Mouse (Mus musculus): ENCODE measurements around the gene Sephs2.
"Not testable (repeated sequence)": the region's sequence is repeated elsewhere in the genome, so short reads cannot be mapped to it uniquely, and the experiment has no call there.

The Sephs2 gene

GRCm38 (mm10) chr7:127270666-127271065 lies 3.2 kb downstream of the Sephs2 start:
- DNase-seq, result no peak

GRCm38 (mm10) chr7:127270256-127270655 lies 3.6 kb downstream of the Sephs2 start:
- no peak for DNase-seq

GRCm38 (mm10) chr7:127263526-127263925 lies 10.3 kb downstream of the Sephs2 start:
- no peak for DNase-seq

GRCm38 (mm10) chr7:127262218-127262961 lies 11.5 kb downstream of the Sephs2 start:
- DNase-seq, result peak; percentile 53

- peak; percentile 99 for DNase-seq
Observed at GRCm38 (mm10) chr7:127260309-127261111, 13.3 kb downstream of the Sephs2 start, which contains the start of gene Dctpp1. Dctpp1 (minus strand) TSS chr7:127260709.

- DNase-seq, result no peak
Observed at GRCm38 (mm10) chr7:127259186-127259905, 14.5 kb downstream of the Sephs2 start.

- DNase-seq, result no peak
Observed at GRCm38 (mm10) chr7:127256518-127256917, 17.3 kb downstream of the Sephs2 start.

GRCm38 (mm10) chr7:127255965-127256364 lies 17.9 kb downstream of the Sephs2 start:
- DNase-seq, result no peak

- DNase-seq, result no peak
Observed at GRCm38 (mm10) chr7:127255008-127255407, 18.8 kb downstream of the Sephs2 start.

GRCm38 (mm10) chr7:127253821-127254769 lies 19.8 kb downstream of the Sephs2 start:
- peak; percentile 96 for DNase-seq

GRCm38 (mm10) chr7:127253341-127253740 lies 20.5 kb downstream of the Sephs2 start:
- no peak for DNase-seq

- peak; percentile 36 for DNase-seq
Observed at GRCm38 (mm10) chr7:127252414-127252813, 21.4 kb downstream of the Sephs2 start.

GRCm38 (mm10) chr7:127250511-127250910 lies 23.3 kb downstream of the Sephs2 start:
- DNase-seq, result not testable (repeated sequence)

- DNase-seq, result peak; percentile 62
Observed at GRCm38 (mm10) chr7:127244658-127245510, 29.0 kb downstream of the Sephs2 start.

GRCm38 (mm10) chr7:127243870-127244657 lies 29.8 kb downstream of the Sephs2 start, which contains the start of gene Zfp771:
Zfp771 (plus strand) TSS chr7:127244274.
- DNase-seq, result peak; percentile 98

GRCm38 (mm10) chr7:127243361-127243867 lies 30.4 kb downstream of the Sephs2 start:
- DNase-seq, result no peak

GRCm38 (mm10) chr7:127234777-127235176 lies 39.1 kb downstream of the Sephs2 start:
- DNase-seq, result no peak

GRCm38 (mm10) chr7:127233765-127234164 lies 40.1 kb downstream of the Sephs2 start:
- no peak for DNase-seq

GRCm38 (mm10) chr7:127233368-127233749 lies 40.5 kb downstream of the Sephs2 start:
- peak; percentile 36 for DNase-seq

Data from lung, postnatal 10 days (tissue).